Mouse (Mus musculus): ENCODE results near the gene Jup. TPM values are rescaled to one million over a fixed set of nuclear protein-coding genes. Genes with fewer than 3 reads are reported as not detected.
A peak's percentile ranks its signal among the peaks of the same experiment; 100 is the strongest.
"Not testable (repeated sequence)": the region's sequence is repeated elsewhere in the genome, so short reads cannot be mapped to it uniquely, and the experiment has no call there.

Jup gene
- polyA plus RNA-seq, 1 experiment = 48.2 TPM

GRCm38 (mm10) chr11:100352076-100352857, 45.3 kb downstream of the Jup start:
- Histone ChIP-seq H3K27ac (ENCODE audit: insufficient read depth, low read length) (no peak overlapping the region), H3K4me3 (ENCODE audit: insufficient read depth, low read length) (no peak overlapping the region), H3K4me1 (ENCODE audit: control insufficient read depth, insufficient read depth, low read length) (peaks cover 3% of the 10 kb centered on the region)
- TF ChIP-seq POLR2A (IDR thresholded peaks at IDR 0.05; ENCODE audit: extremely low read depth, insufficient read depth, low read length) (no peak; the same call in 1 of the 2 replicates), CTCF (IDR thresholded peaks at IDR 0.05; ENCODE audit: extremely low read depth, insufficient read depth, low read length) (peak; percentile 64)

GRCm38 (mm10) chr11:100344269-100344668, 53.3 kb downstream of the Jup start:
- Histone ChIP-seq H3K27ac (ENCODE audit: insufficient read depth, low read length) (no peak overlapping the region), H3K4me3 (ENCODE audit: insufficient read depth, low read length) (no peak overlapping the region), H3K4me1 (ENCODE audit: control insufficient read depth, insufficient read depth, low read length) (no peaks in the 10 kb centered on the region)
- no peak for TF ChIP-seq CTCF (IDR thresholded peaks at IDR 0.05; ENCODE audit: extremely low read depth, insufficient read depth, low read length)
- no peak for TF ChIP-seq POLR2A (IDR thresholded peaks at IDR 0.05; ENCODE audit: extremely low read depth, insufficient read depth, low read length)

GRCm38 (mm10) chr11:100335731-100336130, 61.8 kb downstream of the Jup start:
- H3K27ac ChIP-seq (ENCODE audit: insufficient read depth, low read length) = no peak overlapping the region
- H3K4me3 ChIP-seq (ENCODE audit: insufficient read depth, low read length) = no peak overlapping the region
- H3K4me1 ChIP-seq (ENCODE audit: control insufficient read depth, insufficient read depth, low read length) = peaks cover 6% of the 10 kb centered on the region
- TF ChIP-seq CTCF (IDR thresholded peaks at IDR 0.05; ENCODE audit: extremely low read depth, insufficient read depth, low read length) (no peak), POLR2A (IDR thresholded peaks at IDR 0.05; ENCODE audit: extremely low read depth, insufficient read depth, low read length) (no peak)

GRCm38 (mm10) chr11:100333944-100334457, 63.6 kb downstream of the Jup start, which contains the start of gene Gast:
TSS of gene Gast (plus strand) at chr11:100334407.
- H3K27ac ChIP-seq (ENCODE audit: insufficient read depth, low read length) = peak within 1 kb of the TSS; percentile 44; the same call in 1 of the 2 replicates
- H3K4me3 ChIP-seq (ENCODE audit: insufficient read depth, low read length) = no peak within 1 kb of the TSS
- H3K4me1 ChIP-seq (ENCODE audit: control insufficient read depth, insufficient read depth, low read length) = peaks cover 6% of the 10 kb centered on the region
- TF ChIP-seq CTCF (IDR thresholded peaks at IDR 0.05; ENCODE audit: extremely low read depth, insufficient read depth, low read length) (no peak), POLR2A (IDR thresholded peaks at IDR 0.05; ENCODE audit: extremely low read depth, insufficient read depth, low read length) (no peak)

GRCm38 (mm10) chr11:100332766-100333515, 64.6 kb downstream of the Jup start:
- peaks cover 6% of the 10 kb centered on the region for H3K4me1 ChIP-seq (ENCODE audit: control insufficient read depth, insufficient read depth, low read length)
- TF ChIP-seq POLR2A (IDR thresholded peaks at IDR 0.05; ENCODE audit: extremely low read depth, insufficient read depth, low read length) (no peak), CTCF (IDR thresholded peaks at IDR 0.05; ENCODE audit: extremely low read depth, insufficient read depth, low read length) (no peak)
- H3K27ac ChIP-seq (ENCODE audit: insufficient read depth, low read length) = peak overlapping the region; percentile 81
- H3K4me3 ChIP-seq (ENCODE audit: insufficient read depth, low read length) = no peak overlapping the region

- H3K4me3 ChIP-seq (ENCODE audit: insufficient read depth, low read length); H3K27ac ChIP-seq (ENCODE audit: insufficient read depth, low read length); H3K4me1 ChIP-seq (ENCODE audit: control insufficient read depth, insufficient read depth, low read length): not testable (repeated sequence)
Observed at GRCm38 (mm10) chr11:100330816-100331375, 66.7 kb downstream of the Jup start.

GRCm38 (mm10) chr11:100330235-100330634, 67.3 kb downstream of the Jup start:
- no peak for TF ChIP-seq CTCF (IDR thresholded peaks at IDR 0.05; ENCODE audit: extremely low read depth, insufficient read depth, low read length)
- TF ChIP-seq POLR2A (IDR thresholded peaks at IDR 0.05; ENCODE audit: extremely low read depth, insufficient read depth, low read length) = no peak
- H3K27ac ChIP-seq (ENCODE audit: insufficient read depth, low read length) = no peak overlapping the region
- H3K4me1 ChIP-seq (ENCODE audit: control insufficient read depth, insufficient read depth, low read length) = peaks cover 9% of the 10 kb centered on the region
- H3K4me3 ChIP-seq (ENCODE audit: insufficient read depth, low read length) = no peak overlapping the region

- H3K4me3 ChIP-seq (ENCODE audit: insufficient read depth, low read length) = no peak overlapping the region
- H3K4me1 ChIP-seq (ENCODE audit: control insufficient read depth, insufficient read depth, low read length) = peaks cover 4% of the 10 kb centered on the region; the same call in 1 of the 2 replicates
- TF ChIP-seq CTCF (IDR thresholded peaks at IDR 0.05; ENCODE audit: extremely low read depth, insufficient read depth, low read length) = no peak
- no peak for TF ChIP-seq POLR2A (IDR thresholded peaks at IDR 0.05; ENCODE audit: extremely low read depth, insufficient read depth, low read length)
- no peak overlapping the region for H3K27ac ChIP-seq (ENCODE audit: insufficient read depth, low read length)
Observed at GRCm38 (mm10) chr11:100327761-100328160, 69.8 kb downstream of the Jup start.

GRCm38 (mm10) chr11:100327316-100327715, 70.2 kb downstream of the Jup start:
- H3K4me1 ChIP-seq (ENCODE audit: control insufficient read depth, insufficient read depth, low read length) = 0 out of 2 replicates have a peak, but pooled peaks cover 2% of the 10 kb centered on the region
- H3K4me3 ChIP-seq (ENCODE audit: insufficient read depth, low read length) = no peak overlapping the region
- TF ChIP-seq CTCF (IDR thresholded peaks at IDR 0.05; ENCODE audit: extremely low read depth, insufficient read depth, low read length) = no peak
- no peak for TF ChIP-seq POLR2A (IDR thresholded peaks at IDR 0.05; ENCODE audit: extremely low read depth, insufficient read depth, low read length)
- no peak overlapping the region for H3K27ac ChIP-seq (ENCODE audit: insufficient read depth, low read length)
